Mouse (Mus musculus): ENCODE measurements around the gene Plcxd2. TPM values are rescaled to one million over a fixed set of nuclear protein-coding genes. Genes with fewer than 3 reads are reported as not detected.

Plcxd2 gene
- polyA plus RNA-seq, 1 experiment from 2014 or later: 12.4 TPM

DNA sequence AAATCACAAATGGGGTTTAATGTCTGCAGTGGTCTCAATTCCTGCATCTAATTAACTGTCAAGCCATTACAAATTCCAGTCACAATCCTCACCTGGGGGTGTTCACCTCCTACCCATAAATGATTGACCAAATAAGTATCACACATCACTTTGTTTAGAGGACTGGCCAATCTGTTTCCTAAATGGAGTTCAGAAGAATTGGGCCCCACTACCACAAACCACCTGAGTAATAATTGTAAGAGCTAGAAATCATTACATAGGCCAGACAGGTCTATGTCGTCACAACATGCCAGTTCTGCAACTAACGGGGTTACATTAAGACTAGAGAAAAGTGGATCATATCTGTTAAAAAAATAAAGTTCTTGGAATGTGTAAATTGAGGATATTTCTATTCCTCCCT, 58.0 kb downstream of the Plcxd2 start:
- H3K4me1 ChIP-seq: no peaks in the 10 kb centered on the region
- no peaks in the 10 kb centered on the region for H3K9me3 ChIP-seq

DNA sequence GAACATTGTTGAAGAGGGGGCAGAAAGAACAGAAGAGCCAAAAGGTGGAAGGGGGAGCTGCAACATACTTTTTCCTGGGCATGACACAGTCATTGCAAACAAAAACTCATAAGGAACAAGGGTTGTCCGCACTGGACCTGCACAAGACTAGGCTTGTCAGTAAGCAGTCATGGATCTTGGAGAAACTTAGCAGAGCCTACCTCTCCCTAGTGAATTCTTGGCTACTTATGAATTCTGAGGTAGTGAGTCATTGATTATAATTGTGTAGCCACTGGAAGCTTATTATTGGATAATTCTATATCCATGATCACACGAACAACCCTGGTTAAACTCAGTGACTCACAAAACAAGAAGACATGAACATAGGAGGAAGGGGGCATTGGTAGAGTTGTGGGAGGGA, 63.7 kb downstream of the Plcxd2 start:
- H3K4me1 ChIP-seq: no peaks in the 10 kb centered on the region
- WGBS: 96% methylated on average over 2 of the region's 2 CpGs
- no peak overlapping the region for H3K4me3 ChIP-seq
- no peak overlapping the region for H3K4me2 ChIP-seq
- no peaks in the 10 kb centered on the region for H3K36me3 ChIP-seq (replicated peaks)
- no peak for ATAC-seq (replicated peaks)
- H3K9me3 ChIP-seq: no peaks in the 10 kb centered on the region
- H3K9ac ChIP-seq: no peak overlapping the region
- no peaks in the 10 kb centered on the region for H3K27me3 ChIP-seq (replicated peaks)
- H3K27ac ChIP-seq: no peak overlapping the region

More for the DNA sequence above, 58.0 kb downstream of the Plcxd2 start:
- ATAC-seq (replicated peaks): no peak
- Histone ChIP-seq H3K9ac (no peak overlapping the region), H3K4me3 (no peak overlapping the region), H3K27me3 (replicated peaks) (no peaks in the 10 kb centered on the region), H3K4me2 (no peak overlapping the region), H3K36me3 (replicated peaks) (no peaks in the 10 kb centered on the region), H3K27ac (no peak overlapping the region)
- 89% methylated on average over 2 of the region's 2 CpGs for WGBS

DNA sequence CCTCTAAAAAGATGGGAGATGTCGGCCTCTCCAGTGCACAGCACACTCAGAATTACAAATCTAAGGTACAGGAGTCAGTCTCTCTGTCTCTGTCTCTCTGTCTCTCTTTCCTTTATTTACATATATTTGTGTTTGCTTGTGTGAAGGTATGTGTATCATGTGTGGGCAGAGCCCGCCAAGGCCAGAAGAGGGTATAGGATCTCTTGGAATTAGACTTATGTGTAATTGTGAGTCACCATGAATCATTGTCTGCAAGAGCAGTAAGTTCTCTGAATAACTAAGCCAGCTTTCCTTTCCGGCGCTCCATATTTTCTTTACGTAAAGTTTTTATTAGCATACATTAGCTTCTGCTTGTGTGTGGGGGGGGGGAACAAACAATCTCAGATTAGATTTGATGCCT, 64.4 kb downstream of the Plcxd2 start:
- no peak for ATAC-seq (replicated peaks)

DNA sequence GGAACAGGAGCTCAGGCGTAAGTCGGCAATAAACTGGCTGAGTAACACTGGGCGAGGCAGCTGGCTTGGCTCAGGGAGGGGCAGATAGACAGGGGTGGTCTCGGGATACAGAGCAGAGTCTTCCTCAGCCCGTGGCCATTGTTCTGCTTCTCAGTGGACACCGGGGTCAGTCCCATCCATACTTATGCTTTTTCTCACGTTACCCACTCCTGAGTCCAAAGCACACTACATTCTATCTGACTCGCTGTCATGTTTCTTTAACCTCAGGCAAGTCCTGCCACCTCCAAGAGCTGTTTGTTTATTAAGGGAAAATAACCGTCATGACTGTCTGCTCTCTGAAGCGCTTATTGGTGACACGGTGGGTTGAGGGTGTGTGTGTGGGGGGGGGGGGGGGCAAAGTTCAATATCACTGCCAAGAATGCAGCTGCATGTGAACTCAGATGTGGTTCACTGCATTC, 64.8 kb downstream of the Plcxd2 start:
- 64% methylated on average over 11 of the region's 11 CpGs for WGBS
- H3K4me3 ChIP-seq: no peak overlapping the region

More for the DNA sequence above, 64.4 kb downstream of the Plcxd2 start:
- 83% methylated on average over 5 of the region's 5 CpGs for WGBS
- Histone ChIP-seq H3K4me1 (no peaks in the 10 kb centered on the region), H3K4me2 (no peak overlapping the region), H3K9ac (no peak overlapping the region), H3K27me3 (replicated peaks) (no peaks in the 10 kb centered on the region), H3K4me3 (no peak overlapping the region), H3K27ac (no peak overlapping the region), H3K36me3 (replicated peaks) (no peaks in the 10 kb centered on the region), H3K9me3 (no peaks in the 10 kb centered on the region)

DNA sequence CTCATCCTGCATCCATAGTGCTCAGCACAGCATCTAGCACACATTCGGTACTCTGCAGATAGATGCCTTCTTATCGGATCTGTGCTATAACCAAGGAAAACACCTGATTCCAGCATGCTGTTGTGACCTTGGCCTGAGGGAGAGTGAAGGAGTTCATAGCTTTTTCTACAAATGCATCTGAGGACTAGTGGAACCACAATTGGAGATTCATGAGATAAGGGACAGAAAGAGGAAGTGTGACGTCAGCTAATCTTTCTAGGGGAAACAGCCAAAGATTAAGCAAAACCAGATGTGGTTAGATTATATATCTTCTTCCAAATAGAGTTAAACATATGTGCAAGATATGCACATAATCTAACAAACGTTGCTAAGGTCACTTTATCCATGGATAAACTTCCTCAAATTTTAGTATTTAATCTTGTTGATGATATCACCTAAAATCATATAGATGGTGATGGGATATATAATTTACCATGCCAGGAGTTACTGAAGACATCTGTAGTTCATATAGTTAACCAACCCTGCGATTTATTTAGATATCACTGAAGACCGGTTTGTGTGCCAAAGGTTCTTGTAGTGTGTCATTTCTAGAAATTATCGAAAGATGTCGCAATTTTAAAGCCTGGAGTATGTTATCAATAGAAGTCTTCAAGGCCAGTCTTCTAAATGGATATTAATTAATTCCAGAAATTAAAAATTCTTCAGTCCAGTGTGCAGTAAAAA, 67.7 kb downstream of the Plcxd2 start:
- Histone ChIP-seq H3K36me3 (replicated peaks) (no peaks in the 10 kb centered on the region), H3K4me3 (no peak overlapping the region), H3K27me3 (replicated peaks) (no peaks in the 10 kb centered on the region), H3K9ac (no peak overlapping the region), H3K4me1 (no peaks in the 10 kb centered on the region), H3K27ac (no peak overlapping the region), H3K4me2 (no peak overlapping the region), H3K9me3 (no peaks in the 10 kb centered on the region)
- 86% methylated on average over 8 of the region's 8 CpGs for WGBS
- no peak for ATAC-seq (replicated peaks)

More for the DNA sequence above, 64.8 kb downstream of the Plcxd2 start:
- no peaks in the 10 kb centered on the region for H3K36me3 ChIP-seq (replicated peaks)
- peak; percentile 60; the same call in 1 of the 2 replicates for ATAC-seq (replicated peaks)
- H3K9ac ChIP-seq: no peak overlapping the region
- no peaks in the 10 kb centered on the region for H3K9me3 ChIP-seq
- H3K4me1 ChIP-seq: no peaks in the 10 kb centered on the region
- H3K27me3 ChIP-seq (replicated peaks): no peaks in the 10 kb centered on the region
- no peak overlapping the region for H3K4me2 ChIP-seq
- no peak overlapping the region for H3K27ac ChIP-seq

DNA sequence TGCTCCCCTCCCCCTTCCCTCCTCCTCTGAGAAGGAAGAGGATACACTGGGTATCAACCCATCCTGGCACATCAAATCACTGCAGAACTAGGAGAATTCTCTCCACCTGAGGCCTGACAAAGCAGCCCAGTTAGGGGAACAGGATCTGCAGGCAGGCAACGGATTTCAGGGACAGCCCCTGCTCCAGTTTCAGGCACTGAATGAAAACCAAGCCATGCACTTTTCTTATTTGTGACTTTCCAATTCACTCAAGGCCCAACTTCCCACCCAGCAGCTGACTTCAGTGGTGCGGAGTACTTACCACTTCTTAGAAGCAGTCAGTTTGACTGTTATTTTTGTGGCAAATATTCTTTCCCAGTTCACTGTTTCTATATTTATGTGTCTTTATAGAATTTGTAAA, 69.3 kb downstream of the Plcxd2 start:
- ATAC-seq (replicated peaks): no peak
- Histone ChIP-seq H3K27me3 (replicated peaks) (no peaks in the 10 kb centered on the region), H3K9me3 (no peaks in the 10 kb centered on the region), H3K4me3 (no peak overlapping the region), H3K9ac (no peak overlapping the region), H3K36me3 (replicated peaks) (no peaks in the 10 kb centered on the region), H3K4me1 (no peaks in the 10 kb centered on the region), H3K4me2 (no peak overlapping the region), H3K27ac (no peak overlapping the region)
- 79% methylated on average over 2 of the region's 2 CpGs for WGBS

DNA sequence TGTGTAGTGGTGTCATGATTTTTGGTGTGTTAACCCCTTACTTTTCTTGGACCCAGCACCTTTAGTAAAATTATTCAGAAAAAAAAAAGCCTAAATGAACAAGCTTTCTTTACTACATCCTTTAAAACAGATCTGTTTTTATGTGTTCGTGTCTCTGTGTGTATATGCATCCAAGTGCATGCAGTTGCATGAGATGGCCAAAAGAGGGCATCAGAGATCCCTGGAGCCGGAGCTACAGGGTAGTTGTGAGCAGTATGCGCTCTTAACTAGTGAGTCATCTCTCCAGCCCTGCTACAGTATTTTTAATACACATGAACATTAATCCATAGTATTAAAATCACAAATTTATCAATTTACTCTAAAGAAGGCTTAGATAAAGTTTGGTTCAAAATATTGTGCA, 70.6 kb downstream of the Plcxd2 start:
- Histone ChIP-seq H3K27ac (no peak overlapping the region), H3K4me3 (no peak overlapping the region), H3K27me3 (replicated peaks) (no peaks in the 10 kb centered on the region), H3K9me3 (no peaks in the 10 kb centered on the region), H3K36me3 (replicated peaks) (no peaks in the 10 kb centered on the region), H3K4me2 (no peak overlapping the region), H3K4me1 (no peaks in the 10 kb centered on the region), H3K9ac (no peak overlapping the region)
- WGBS: 95% methylated on average over 3 of the region's 3 CpGs
- ATAC-seq (replicated peaks): no peak

DNA sequence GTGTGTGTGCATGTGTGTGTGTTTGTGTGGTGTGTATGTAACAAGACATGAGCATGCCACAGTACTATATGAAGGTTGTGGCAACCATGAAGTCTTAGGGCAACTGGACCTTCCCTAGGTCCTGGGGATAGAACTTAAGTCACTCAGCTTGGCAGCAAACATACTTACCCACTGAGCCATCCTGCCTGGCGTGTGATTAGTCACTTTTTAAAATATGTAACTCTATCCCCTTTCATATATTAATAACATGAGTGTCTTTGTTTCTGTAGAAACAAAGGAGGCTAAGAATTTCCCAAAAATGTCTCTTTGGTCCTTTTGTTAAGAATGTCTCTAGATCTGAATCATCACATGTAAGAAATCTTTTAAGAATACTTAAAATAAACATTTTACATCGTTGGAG, 72.6 kb downstream of the Plcxd2 start:
- no peaks in the 10 kb centered on the region for H3K27me3 ChIP-seq (replicated peaks)
- H3K4me3 ChIP-seq: no peak overlapping the region
- no peaks in the 10 kb centered on the region for H3K9me3 ChIP-seq
- H3K36me3 ChIP-seq (replicated peaks): no peaks in the 10 kb centered on the region
- no peaks in the 10 kb centered on the region for H3K4me1 ChIP-seq
- H3K4me2 ChIP-seq: no peak overlapping the region
- ATAC-seq (replicated peaks): no peak
- H3K9ac ChIP-seq: no peak overlapping the region
- H3K27ac ChIP-seq: no peak overlapping the region
- WGBS: 64% methylated on average over 2 of the region's 2 CpGs

DNA sequence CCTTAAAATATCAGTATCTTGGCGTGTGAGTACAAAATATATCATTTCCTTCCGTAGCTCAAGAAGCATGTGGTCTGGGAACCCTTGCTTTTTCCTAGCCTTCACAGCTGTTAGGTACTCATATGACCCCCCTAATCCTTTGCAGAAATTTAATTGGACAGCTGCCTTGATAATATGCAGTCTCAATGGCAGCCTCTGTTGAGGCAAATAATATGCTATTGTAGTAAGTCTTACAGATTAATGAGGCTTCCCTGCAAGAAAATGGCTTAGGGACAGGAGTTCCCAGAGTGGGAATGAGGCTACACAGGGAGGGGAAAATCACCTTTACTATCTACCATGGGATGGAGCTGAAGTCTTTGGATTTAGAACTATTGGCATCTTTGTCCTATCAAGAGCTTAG, 73.5 kb downstream of the Plcxd2 start:
- 43% methylated on average over 2 of the region's 2 CpGs for WGBS
- H3K4me3 ChIP-seq: no peak overlapping the region
- no peak overlapping the region for H3K27ac ChIP-seq
- no peaks in the 10 kb centered on the region for H3K27me3 ChIP-seq (replicated peaks)
- ATAC-seq (replicated peaks): peak; percentile 70
- no peaks in the 10 kb centered on the region for H3K4me1 ChIP-seq
- H3K4me2 ChIP-seq: no peak overlapping the region
- no peak overlapping the region for H3K9ac ChIP-seq
- H3K9me3 ChIP-seq: no peaks in the 10 kb centered on the region
- H3K36me3 ChIP-seq (replicated peaks): no peaks in the 10 kb centered on the region

DNA sequence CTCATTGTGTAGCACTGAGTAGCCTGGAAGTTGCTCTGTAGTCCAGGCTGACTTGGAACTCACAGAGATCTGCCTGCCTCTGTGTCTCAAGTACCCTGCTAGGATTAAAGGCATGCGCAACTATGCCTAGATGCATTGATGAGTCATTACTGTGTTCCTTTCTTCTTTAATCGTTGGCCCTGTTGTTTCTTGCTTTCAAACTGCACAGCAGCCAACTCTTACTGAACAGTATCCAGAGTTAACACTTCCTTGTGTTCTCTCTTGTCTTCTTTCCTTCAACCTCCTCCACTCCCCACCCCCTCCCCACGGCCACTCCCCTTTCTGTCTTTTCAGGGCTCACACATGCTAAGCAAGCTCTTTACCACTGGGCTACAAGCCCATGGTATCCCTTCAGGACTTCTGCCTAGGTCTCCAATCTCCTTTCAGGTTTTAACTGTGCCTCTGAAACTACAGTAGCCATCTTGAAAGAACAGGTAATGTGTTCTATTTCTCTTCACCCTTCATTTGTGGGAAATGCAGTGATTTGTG, 74.0 kb downstream of the Plcxd2 start:
- H3K4me1 ChIP-seq: no peaks in the 10 kb centered on the region
- H3K27me3 ChIP-seq (replicated peaks): no peaks in the 10 kb centered on the region
- no peaks in the 10 kb centered on the region for H3K9me3 ChIP-seq
- H3K9ac ChIP-seq: no peak overlapping the region
- H3K4me3 ChIP-seq: no peak overlapping the region
- WGBS: 70% methylated on average over 3 of the region's 3 CpGs
- H3K27ac ChIP-seq: no peak overlapping the region
- no peaks in the 10 kb centered on the region for H3K36me3 ChIP-seq (replicated peaks)
- ATAC-seq (replicated peaks): no peak; the same call in 1 of the 2 replicates
- H3K4me2 ChIP-seq: no peak overlapping the region

DNA sequence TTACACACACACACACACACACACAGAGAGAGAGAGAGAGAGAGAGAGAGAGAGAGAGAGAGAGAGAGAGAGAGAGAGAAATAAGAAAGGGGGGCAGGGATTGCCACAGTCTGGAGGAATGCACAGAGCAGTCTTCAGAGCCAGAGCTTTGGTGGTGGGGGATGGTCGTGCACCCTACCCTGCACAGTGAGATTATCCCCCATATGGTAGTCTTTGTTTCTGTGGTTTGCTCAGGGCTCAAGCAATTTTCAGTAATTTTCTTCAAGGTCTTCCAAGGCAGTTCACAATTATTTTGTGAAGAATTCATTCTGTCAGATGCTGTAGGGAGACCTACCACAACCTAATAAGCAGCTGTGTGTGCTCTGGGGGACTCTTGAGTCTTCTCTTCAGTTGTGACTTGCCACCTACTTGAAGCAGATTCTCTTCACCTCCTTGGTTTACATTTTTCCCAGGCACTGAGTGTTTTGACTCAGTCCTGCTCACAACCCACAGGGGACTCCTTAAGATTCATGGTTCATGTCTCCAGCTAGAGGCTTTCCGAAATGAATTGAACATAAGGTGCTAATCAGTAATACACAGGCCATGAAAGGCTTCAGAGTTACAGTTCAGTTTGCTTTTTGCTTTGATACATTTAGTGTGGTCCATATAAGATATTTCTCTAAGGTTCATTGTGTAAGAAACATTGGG, 75.2 kb downstream of the Plcxd2 start:
- Histone ChIP-seq H3K4me2 (no peak overlapping the region), H3K9ac (no peak overlapping the region), H3K4me1 (no peaks in the 10 kb centered on the region), H3K27ac (no peak overlapping the region), H3K9me3 (no peaks in the 10 kb centered on the region), H3K27me3 (replicated peaks) (no peaks in the 10 kb centered on the region), H3K36me3 (replicated peaks) (no peaks in the 10 kb centered on the region), H3K4me3 (no peak overlapping the region)
- WGBS: 42% methylated on average over 2 of the region's 2 CpGs
- ATAC-seq (replicated peaks): no peak; the same call in 1 of the 2 replicates

DNA sequence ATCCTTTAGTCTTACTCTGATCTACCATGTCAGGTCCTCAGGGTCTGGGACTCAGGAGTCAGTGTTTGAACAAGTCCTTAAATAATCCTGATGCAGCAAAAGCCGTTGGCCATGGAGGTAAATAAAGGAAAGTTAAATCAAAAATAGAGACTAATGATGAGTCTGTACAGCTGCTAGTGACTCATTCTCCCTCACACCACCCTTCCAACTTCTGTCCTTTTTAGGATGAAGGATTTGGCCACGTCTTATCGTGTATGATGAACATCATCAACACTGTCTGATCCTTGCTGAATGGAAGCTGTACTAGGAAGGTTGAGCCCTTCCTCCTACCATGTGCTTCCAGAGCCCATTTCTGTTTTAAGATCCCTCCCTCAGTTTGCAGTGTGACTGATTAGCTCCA, 79.7 kb downstream of the Plcxd2 start:
- WGBS: 94% methylated on average over 3 of the region's 3 CpGs
- no peaks in the 10 kb centered on the region for H3K4me1 ChIP-seq
- ATAC-seq (replicated peaks): no peak
- H3K9ac ChIP-seq: no peak overlapping the region
- H3K9me3 ChIP-seq: no peaks in the 10 kb centered on the region
- H3K27me3 ChIP-seq (replicated peaks): no peaks in the 10 kb centered on the region
- H3K36me3 ChIP-seq (replicated peaks): no peaks in the 10 kb centered on the region
- no peak overlapping the region for H3K27ac ChIP-seq
- H3K4me2 ChIP-seq: no peak overlapping the region
- no peak overlapping the region for H3K4me3 ChIP-seq

Data from midbrain, embryonic 15.5 days (tissue).